Mouse (Mus musculus) layer of hippocampus, postnatal 10 days (tissue): ENCODE data around the gene Mettl14. TPM values are rescaled to one million over a fixed set of nuclear protein-coding genes. Genes with fewer than 3 reads are reported as not detected.
"Not testable (repeated sequence)": the region's sequence is repeated elsewhere in the genome, so short reads cannot be mapped to it uniquely, and the experiment has no call there.

Source experiments
- DNase-seq, 2 experiments: peaks; one replicate each; pipeline ENCODE4 v3.0.0; 2021; ENCODE audit warnings: low spot score in 2 of 2
- long read RNA-seq: library from polyadenylated mRNA; stranded (forward); transcript quantifications from one replicate; pipeline ENCODE4 v2.0.0, GENCODE M21; 2023
- total RNA-seq, 2 experiments: library from RNA; stranded (reverse); gene quantifications; 2 replicates each; pipeline ENCODE4 v1.2.3; 2021

The Mettl14 gene
- total RNA-seq = 10 to 100 TPM; 15.3 to 16.0 TPM
- long read RNA-seq, partial matches to known transcripts = 2 of 18 reads
- long read RNA-seq, other reads (novel, unspliced or antisense) = 16 of 18 reads

DNA sequence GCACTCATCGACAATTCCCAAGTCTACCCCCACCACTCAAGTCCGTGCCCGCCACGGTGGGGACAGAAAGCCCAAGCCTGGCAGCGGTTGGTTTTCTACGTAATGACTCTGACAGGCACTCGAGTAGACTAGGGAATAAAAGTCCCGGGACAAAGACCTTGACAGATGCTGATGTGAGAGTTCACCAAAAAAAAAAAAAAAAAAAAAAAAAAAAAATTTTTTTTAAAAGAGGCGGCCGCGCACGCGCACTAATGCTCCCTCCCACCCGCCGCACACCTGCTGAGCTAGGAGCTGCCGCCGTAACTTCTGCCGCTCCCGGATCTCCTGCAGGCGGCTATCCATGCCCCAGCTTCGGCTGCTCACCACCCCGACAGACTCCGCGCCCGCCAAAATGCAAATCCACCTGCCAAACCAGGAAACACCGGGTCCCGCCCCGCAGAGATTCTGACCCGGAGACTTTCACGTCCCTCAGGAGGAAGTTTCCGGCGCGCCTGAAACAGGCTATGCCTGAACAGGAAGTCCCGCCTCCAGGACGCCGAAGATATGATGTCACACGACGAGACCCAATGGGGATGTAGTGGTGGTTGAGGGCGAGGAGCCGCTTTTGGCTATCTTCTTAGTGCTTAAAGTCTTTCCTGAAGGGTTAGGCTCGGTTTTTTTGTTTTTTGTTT lies at the start of gene Mettl14:
Mettl14 (minus strand) TSS at position 623 of the 671 bp plus-strand sequence.
- DNase-seq = peak; percentile 95

DNA sequence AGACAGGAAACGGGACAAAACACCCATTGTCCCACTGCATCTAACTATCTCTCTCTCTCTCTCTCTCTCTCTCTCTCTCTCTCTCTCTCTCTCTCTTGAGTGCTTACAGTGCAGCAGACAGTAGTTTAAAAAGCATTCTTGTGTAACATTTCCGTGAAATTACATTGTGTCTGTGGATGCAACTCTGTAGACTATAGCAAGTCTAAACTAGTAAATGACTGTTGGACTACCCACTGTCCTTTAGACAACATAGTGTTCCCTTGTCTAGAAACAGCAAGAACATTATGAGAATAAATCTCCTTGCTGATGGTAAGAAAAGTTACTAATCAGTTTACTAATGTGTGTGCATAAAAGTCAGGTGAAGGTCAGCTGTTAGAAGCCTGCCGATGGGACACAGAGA lies 47.5 kb upstream of the Mettl14 start:
- no peak for DNase-seq

DNA sequence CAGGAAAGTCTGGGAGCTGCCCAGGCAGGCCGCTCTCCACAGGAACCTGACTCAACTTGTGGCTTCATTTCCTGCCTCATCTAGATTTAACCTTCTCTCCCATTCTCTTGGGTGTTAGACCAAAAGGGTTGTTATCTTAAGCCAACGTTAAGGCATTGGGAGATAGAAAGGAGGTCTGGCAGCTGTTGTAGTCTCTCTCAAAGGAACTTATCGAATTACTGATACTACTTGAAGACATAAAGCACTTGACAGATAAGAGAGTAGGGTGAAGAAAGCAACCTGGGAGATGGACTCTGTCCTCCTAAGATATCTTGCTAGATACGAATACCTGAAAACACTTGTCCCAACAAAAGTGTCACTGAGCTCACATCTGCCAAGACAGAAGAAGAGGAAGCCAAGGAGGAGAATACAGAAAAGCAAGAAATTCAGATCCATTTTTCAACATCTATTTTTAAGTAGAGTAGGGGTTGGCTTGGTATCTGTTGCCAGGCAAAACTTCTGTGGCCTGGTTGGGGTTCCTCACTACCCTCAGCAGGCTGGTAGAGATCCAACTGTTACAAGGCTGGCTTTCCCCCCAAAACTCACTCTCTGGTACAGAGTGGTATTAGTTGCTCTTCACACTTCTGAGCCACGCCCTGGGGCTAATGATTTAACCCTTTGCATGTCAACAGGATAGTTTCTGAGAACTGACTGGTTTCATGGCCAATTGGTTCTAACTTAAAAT lies 46.2 kb upstream of the Mettl14 start:
- no peak for DNase-seq

DNA sequence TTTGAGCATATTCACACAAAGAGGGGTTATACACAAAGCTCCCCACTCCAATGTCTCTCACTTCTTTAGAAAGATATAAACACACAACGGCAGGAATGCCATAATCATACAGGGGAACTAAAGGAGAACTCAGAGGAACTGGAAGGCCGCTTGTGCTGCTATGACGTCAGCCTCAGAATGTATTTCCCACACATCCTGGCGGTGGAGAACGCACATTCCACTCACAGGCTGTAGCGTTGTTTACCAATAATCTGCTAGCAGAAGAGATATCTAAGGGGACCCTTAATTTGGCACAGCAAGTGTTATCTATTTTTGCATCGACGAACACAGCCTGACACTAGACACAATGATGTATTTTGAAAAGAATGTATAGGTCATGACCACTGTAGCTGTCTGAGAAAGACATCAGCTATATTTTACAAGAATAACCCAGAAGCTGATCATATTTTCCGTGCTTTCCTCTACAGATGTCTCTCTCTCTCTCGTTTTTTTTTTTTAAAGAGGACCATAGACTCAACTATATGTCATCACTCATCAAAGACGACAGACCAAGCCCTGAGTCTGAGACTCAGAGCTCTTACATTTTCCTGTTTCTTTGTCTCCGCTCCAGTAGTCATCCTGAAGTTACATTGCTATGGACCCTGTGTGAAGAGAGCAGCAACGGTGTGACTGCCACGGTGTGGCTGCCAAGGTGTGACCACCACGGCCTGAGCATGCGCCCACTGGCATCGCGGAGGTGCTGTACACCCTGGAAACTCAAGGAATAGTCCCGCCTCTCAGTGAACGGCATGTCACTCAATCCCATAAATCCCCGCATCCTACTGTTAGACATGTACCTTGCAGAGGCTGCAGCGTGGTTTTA lies 43.9 kb upstream of the Mettl14 start:
- DNase-seq = no peak

DNA sequence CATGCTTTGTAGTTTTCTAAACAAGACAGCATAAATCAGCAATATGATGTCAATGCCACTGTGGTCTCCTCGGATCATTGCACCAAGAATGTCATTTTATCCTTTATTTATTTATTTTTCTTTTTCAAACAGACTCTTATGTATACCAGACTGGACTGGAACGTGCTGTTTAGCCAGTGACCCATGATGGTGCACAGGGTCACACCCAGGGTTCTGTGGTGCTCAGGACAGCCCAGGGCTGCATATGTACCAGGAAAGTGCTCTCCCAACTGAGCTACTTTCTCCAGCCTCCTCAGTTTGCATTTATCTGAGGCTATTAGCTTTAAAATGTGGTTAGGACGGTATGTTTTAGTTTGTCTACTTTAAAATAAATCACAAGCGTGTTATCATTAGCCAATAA lies 42.1 kb upstream of the Mettl14 start:
- no peak for DNase-seq

- DNase-seq = no peak
Measured at GRCm38 (mm10) chr3:123425647-123426046, 39.7 kb upstream of the Mettl14 start.

DNA sequence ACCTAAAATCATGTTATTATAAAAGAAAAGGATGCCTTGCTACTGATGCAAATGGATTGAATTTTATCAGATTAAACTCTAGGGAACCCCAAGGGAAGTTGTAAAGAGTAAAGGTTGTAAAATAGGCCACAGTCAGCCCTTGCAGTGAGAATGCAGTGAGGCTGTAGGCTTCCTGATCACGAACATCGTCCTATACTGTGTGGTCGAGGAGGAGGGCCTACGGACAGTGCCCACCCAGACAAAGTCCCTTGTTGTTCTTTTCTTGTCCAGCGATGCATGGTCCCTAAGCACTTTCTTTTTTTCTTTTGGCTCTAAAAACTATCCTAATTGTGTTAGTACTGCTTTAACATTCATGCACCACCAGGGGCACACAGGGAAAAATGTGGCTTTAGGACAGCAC lies 27.3 kb upstream of the Mettl14 start:
- DNase-seq = no peak

GRCm38 (mm10) chr3:123411821-123412578 lies 26.1 kb upstream of the Mettl14 start:
- no peak for DNase-seq

- no peak for DNase-seq
Measured at GRCm38 (mm10) chr3:123404945-123405344, 19.0 kb upstream of the Mettl14 start.

- no peak for DNase-seq
Measured at GRCm38 (mm10) chr3:123397562-123398481, 11.9 kb upstream of the Mettl14 start.

DNA sequence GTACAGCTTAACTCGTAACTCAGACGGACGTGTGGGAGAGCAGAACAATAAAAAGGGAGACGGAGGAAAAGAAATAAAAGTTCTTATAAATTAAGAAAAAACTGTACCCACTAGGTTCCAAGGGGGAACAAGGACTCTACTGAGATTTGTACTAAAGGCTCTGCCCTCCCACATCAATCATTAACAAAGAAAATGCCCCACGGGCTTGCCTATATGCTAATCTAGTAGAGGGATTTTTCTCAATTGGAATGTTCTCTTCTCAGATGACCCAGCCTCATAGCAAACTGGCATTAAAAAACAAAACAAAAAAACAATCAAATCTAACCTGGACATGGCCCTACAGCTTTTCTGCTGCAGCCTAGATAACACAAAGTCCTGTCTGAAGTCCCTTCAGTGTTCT lies 9.7 kb upstream of the Mettl14 start:
- no peak for DNase-seq

GRCm38 (mm10) chr3:123391180-123391579 lies 5.3 kb upstream of the Mettl14 start:
- no peak for DNase-seq

DNA sequence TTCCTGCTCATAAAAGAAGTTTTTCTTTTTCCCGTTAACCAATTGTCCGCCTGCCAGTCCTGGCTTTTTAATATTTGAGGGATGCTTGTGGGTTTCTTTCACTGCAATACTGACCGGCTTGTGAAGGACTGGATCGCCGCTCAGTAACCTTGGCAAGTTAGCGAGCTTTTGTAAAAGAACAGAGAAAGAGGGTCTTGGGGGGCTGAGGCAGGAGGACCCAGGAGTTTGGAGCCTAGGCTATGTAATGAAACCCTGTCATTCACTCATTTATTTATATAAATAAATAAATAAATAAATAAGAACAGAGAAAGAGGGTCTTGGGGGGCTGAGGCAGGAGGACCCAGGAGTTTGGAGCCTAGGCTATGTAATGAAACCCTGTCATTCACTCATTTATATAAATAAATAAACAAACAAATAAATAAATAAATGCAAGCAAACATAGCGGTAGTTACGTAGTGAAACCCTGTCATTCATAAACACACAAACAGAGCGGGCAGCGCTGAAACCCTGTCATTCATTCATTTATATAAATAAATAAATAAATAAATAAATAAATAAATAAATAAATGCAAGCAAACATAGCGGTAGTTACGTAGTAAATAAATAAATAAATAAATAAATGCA lies 361 bp upstream of the Mettl14 start:
- not testable (repeated sequence) for DNase-seq

- DNase-seq = no peak
Measured at GRCm38 (mm10) chr3:123385118-123385485, 806 bp downstream of the Mettl14 start.

- DNase-seq = no peak
Measured at GRCm38 (mm10) chr3:123384435-123384834, 1.5 kb downstream of the Mettl14 start.

DNA sequence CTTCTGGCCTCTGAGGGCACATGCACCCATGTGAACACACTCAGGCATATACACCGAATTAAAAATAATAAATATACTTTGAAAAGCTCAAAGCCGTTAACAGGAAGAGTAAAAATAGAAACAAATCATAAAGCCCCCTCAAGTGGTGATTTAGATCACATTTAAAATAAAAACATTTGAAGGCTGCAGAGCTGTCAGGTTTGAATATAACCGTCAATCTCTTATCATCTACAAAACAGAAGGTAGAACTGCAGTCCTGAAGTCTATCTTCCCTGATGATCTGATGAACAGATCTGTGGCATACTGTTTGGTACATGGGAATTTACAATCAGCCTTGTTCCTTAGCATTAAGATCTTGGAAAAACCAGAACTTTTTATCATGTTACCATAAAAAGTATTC lies 9.3 kb downstream of the Mettl14 start:
- DNase-seq = no peak

GRCm38 (mm10) chr3:123371766-123372535 lies 14.0 kb downstream of the Mettl14 start:
- DNase-seq = peak; percentile 78 to 81

DNA sequence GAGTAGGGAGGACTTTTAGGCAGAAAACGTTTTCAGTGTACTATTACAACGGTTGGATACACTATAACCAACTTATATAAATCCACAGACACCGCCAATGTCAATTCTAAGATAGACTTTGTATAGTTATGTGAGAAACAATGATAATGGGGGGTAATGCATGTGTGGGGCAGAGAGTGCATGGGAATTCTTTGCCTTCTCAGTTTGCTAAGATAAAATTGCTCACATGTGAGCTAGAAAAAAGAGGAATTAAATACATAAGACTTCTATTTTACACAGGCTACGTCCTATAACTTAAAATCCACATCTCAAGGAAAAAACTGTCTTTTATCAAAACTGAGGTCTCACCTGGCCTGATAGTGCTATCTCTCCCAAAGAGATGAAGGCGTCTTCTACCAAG lies 15.0 kb downstream of the Mettl14 start:
- no peak for DNase-seq

- no peak for DNase-seq
Measured at GRCm38 (mm10) chr3:123369161-123369560, 16.7 kb downstream of the Mettl14 start.
